Mouse (Mus musculus) forebrain, embryonic 13.5 days (tissue): ENCODE measurements around the gene Far2. TPM values are rescaled to one million over a fixed set of nuclear protein-coding genes. Genes with fewer than 3 reads are reported as not detected.

Experiments
- polyA plus RNA-seq: library from polyadenylated mRNA; unstranded; fragments of >200 nt; fragmentation: Nextera tagmentation; extraction: Ambion mirVana; gene quantifications from 2 replicates; pipeline ENCODE4 v1.2.1, GENCODE M21; 2015

Far2 gene
- polyA plus RNA-seq, 1 experiment from 2014 or later, result 5.7 TPM

Other genes with a start within 250 kb of the Far2 start
- gene Ergic2, start 165.1 kb downstream of the Far2 start, polyA plus RNA-seq, result 190 and 208 TPM in 2 replicates